Mouse (Mus musculus) CD4-positive helper T cell, adult 2 months (primary cell): Measurements from ENCODE around the gene Defa21.
"Not testable (repeated sequence)": the region's sequence is repeated elsewhere in the genome, so short reads cannot be mapped to it uniquely, and the experiment has no call there.

Source experiments
- DNase-seq: peaks from one replicate; pipeline ENCODE4 v3.0.0-alpha.2; 2012; ENCODE audit warnings: low read depth, missing footprints, low spot score

Defa21 gene

GRCm38 (mm10) chr8:21025245-21025644 lies at the start of gene Defa21:
Defa21 (plus strand) TSS chr8:21025545.
- not testable (repeated sequence) for DNase-seq

GRCm38 (mm10) chr8:20979846-20980245 lies 45.5 kb upstream of the Defa21 start:
- no peak for DNase-seq

- DNase-seq, result not testable (repeated sequence)
Observed at GRCm38 (mm10) chr8:20994042-20994441, 31.3 kb upstream of the Defa21 start.

- DNase-seq, result no peak
Observed at GRCm38 (mm10) chr8:20996776-20997175, 28.6 kb upstream of the Defa21 start.

- DNase-seq, result no peak
Observed at GRCm38 (mm10) chr8:20997291-20997690, 28.1 kb upstream of the Defa21 start.

- peak; percentile 11 for DNase-seq
Observed at GRCm38 (mm10) chr8:21001171-21001570, 24.2 kb upstream of the Defa21 start.

- DNase-seq, result no peak
Observed at GRCm38 (mm10) chr8:21006801-21007200, 18.5 kb upstream of the Defa21 start.

DNA sequence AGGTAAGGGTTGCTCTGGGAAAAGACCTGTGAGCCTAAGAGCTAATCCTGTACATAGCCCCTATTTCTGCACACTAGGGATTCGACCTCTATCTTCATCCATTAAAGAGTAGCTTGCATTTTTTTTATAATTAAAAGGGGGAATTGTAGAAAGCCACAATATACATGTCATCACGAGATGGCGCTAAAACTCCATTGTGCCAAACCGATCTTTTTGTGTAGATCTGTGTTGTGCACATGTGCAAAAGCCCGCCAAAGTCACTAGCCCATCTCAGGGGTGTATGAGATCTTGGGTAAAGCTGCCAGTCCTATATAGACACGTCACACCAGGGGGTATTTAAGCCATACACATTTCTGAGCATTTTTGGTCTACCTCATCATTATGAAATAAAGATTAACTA lies 16.8 kb upstream of the Defa21 start:
- not testable (repeated sequence) for DNase-seq

- DNase-seq, result not testable (repeated sequence)
Observed at GRCm38 (mm10) chr8:21010548-21010947, 14.8 kb upstream of the Defa21 start.

GRCm38 (mm10) chr8:21054747-21055146 lies 29.4 kb downstream of the Defa21 start, which contains the start of gene Defa23:
Defa23 (plus strand) TSS chr8:21055047.
- not testable (repeated sequence) for DNase-seq

GRCm38 (mm10) chr8:21064738-21065137 lies 39.4 kb downstream of the Defa21 start, which contains the start of gene Defa35:
Defa35 (plus strand) TSS chr8:21065038.
- not testable (repeated sequence) for DNase-seq
